ENCODE assay signal across 8 mouse cellular contexts in the genomic region with DNA sequence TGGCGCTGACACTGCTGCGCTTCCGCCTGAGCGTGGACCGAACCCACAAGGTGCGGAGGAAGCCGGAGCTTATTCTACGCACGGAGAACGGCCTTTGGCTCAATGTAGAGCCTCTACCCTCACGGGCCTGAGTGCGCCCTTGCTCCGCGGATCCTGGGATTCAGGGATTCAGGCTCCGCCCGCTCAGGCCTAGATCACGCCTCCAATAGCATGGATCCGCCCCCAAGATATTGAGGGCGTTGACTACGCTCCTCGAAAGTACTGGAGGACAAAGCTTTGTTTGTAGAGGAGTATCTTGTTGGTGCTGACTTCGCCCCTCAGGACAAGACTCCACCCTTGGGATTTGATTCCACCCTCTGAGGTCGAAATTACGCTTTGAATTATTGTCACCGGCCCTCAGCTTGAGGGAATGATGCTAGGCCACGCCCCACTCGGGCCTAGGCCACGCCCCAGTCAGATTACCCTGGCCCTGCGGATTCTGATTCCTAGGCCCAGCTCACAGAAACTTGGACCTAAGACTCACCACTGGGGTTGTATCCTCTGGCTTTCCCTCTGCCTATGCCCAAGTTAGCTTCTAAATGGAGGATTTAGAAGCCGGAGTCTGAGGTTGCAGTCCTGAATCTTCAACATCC. TPM values are rescaled to one million over a fixed set of nuclear protein-coding genes. Genes with fewer than 3 reads are reported as not detected.
A peak's percentile ranks its signal among the peaks of the same experiment; 100 is the strongest.
DNase-seq lines count a peak whose midpoint lies in the region; ATAC-seq lines count a peak whose summit lies in the region.

No protein-coding gene starts in this region.

- H3K27ac ChIP-seq in forebrain, embryonic 13.5 days: no peak overlapping the region
- no peak overlapping the region for H3K27ac ChIP-seq in hindbrain, embryonic 13.5 days
- no peak overlapping the region for H3K27ac ChIP-seq in limb, embryonic 15.5 days
- H3K27ac ChIP-seq in midbrain, embryonic 13.5 days: no peak overlapping the region

- 8% methylated on average over 30 of the region's 30 CpGs for WGBS in forebrain, embryonic 13.5 days
- WGBS in hindbrain, embryonic 13.5 days: 11% methylated on average over 30 of the region's 30 CpGs
- 10% methylated on average over 30 of the region's 30 CpGs for WGBS in limb, embryonic 15.5 days
- WGBS in midbrain, embryonic 13.5 days: 7% methylated on average over 30 of the region's 30 CpGs

- H3K27me3 ChIP-seq in forebrain, embryonic 13.5 days: peaks cover 10% of the 10 kb centered on the region; the same call in 1 of the 2 replicates
- peaks cover 23% of the 10 kb centered on the region for H3K27me3 ChIP-seq in hindbrain, embryonic 13.5 days
- peaks cover 12% of the 10 kb centered on the region for H3K27me3 ChIP-seq in limb, embryonic 15.5 days
- peaks cover 19% of the 10 kb centered on the region for H3K27me3 ChIP-seq in midbrain, embryonic 13.5 days

- peak overlapping the region; percentile 58 for H3K4me2 ChIP-seq in forebrain, embryonic 13.5 days
- peak overlapping the region; percentile 43 for H3K4me2 ChIP-seq in hindbrain, embryonic 13.5 days
- H3K4me2 ChIP-seq in limb, embryonic 15.5 days: peak overlapping the region; percentile 52
- peak overlapping the region; percentile 49 for H3K4me2 ChIP-seq in midbrain, embryonic 13.5 days (replicated peaks)

- H3K9me3 ChIP-seq in forebrain, embryonic 13.5 days (replicated peaks): peaks cover 9% of the 10 kb centered on the region; the same call in 1 of the 2 replicates
- no peaks in the 10 kb centered on the region for H3K9me3 ChIP-seq in hindbrain, embryonic 13.5 days
- H3K9me3 ChIP-seq in limb, embryonic 15.5 days: no peaks in the 10 kb centered on the region
- no peaks in the 10 kb centered on the region for H3K9me3 ChIP-seq in midbrain, embryonic 13.5 days

- ATAC-seq in forebrain, embryonic 13.5 days: 0 out of 2 replicates have a peak, but pooled peaks have one; percentile 68
- ATAC-seq in hindbrain, embryonic 13.5 days (ENCODE audit: low FRiP score): no peak
- no peak for ATAC-seq in limb, embryonic 15.5 days (ENCODE audit: insufficient number of reproducible peaks, low FRiP score, low TSS enrichment, low read depth)
- ATAC-seq in midbrain, embryonic 13.5 days: peak; percentile 77

- peak; percentile 30 for DNase-seq in urinary bladder, postnatal 14 days (ENCODE audit: low spot score)
- no peak for DNase-seq in urinary bladder, postnatal 4 days (ENCODE audit: low spot score in 2 of 2)
- no peak for DNase-seq in left cerebral cortex, postnatal 25 days (ENCODE audit: low spot score in 2 of 2)
- DNase-seq in thymus, postnatal 36 days: no peak

- 0 out of 2 replicates have a peak, but pooled peaks cover 4% of the 10 kb centered on the region for H3K4me1 ChIP-seq in forebrain, embryonic 13.5 days
- H3K4me1 ChIP-seq in hindbrain, embryonic 13.5 days (replicated peaks): no peaks in the 10 kb centered on the region; the same call in 1 of the 2 replicates
- peaks cover 8% of the 10 kb centered on the region; the same call in 1 of the 2 replicates for H3K4me1 ChIP-seq in limb, embryonic 15.5 days
- peaks cover 7% of the 10 kb centered on the region for H3K4me1 ChIP-seq in midbrain, embryonic 13.5 days (replicated peaks)

- peak overlapping the region; percentile 43; the same call in 1 of the 2 replicates for H3K9ac ChIP-seq in forebrain, embryonic 13.5 days
- 0 out of 2 replicates have a peak overlapping the region, but pooled peaks have one; percentile 31 for H3K9ac ChIP-seq in hindbrain, embryonic 13.5 days
- no peak overlapping the region for H3K9ac ChIP-seq in limb, embryonic 15.5 days
- H3K9ac ChIP-seq in midbrain, embryonic 13.5 days (replicated peaks): peak overlapping the region; percentile 39; the same call in 1 of the 2 replicates

- no peaks in the 10 kb centered on the region for H3K36me3 ChIP-seq in forebrain, embryonic 13.5 days (ENCODE audit: poor library complexity, severe bottlenecking)
- no peaks in the 10 kb centered on the region for H3K36me3 ChIP-seq in hindbrain, embryonic 13.5 days
- no peaks in the 10 kb centered on the region for H3K36me3 ChIP-seq in limb, embryonic 15.5 days
- no peaks in the 10 kb centered on the region for H3K36me3 ChIP-seq in midbrain, embryonic 13.5 days

- peak overlapping the region; percentile 32 for H3K4me3 ChIP-seq in forebrain, embryonic 13.5 days
- peak overlapping the region; percentile 17 for H3K4me3 ChIP-seq in hindbrain, embryonic 13.5 days
- H3K4me3 ChIP-seq in limb, embryonic 15.5 days: peak overlapping the region; percentile 33
- H3K4me3 ChIP-seq in midbrain, embryonic 13.5 days (replicated peaks): peak overlapping the region; percentile 29

- intact Hi-C loops in left cerebral cortex, postnatal 25 days (cut with DNase I): no loop called here

RNA-seq across cellular contexts. Expression of a gene that starts 13.4 kb away (rescaled TPM):
- polyA plus RNA-seq in forebrain, embryonic 13.5 days (2015; fragmentation: Nextera tagmentation; extraction: Ambion mirVana): 7.0 and 7.8 TPM in 2 replicates
- 12.8 and 13.1 TPM in 2 replicates for polyA plus RNA-seq in hindbrain, embryonic 13.5 days (2015; fragmentation: Nextera tagmentation; extraction: Ambion mirVana)
- 12.6 and 12.9 TPM in 2 replicates for polyA plus RNA-seq in limb, embryonic 15.5 days (2015; fragmentation: Nextera tagmentation; extraction: Ambion mirVana)
- 13.0 and 13.8 TPM in 2 replicates for polyA plus RNA-seq in midbrain, embryonic 13.5 days (2015; fragmentation: Nextera tagmentation; extraction: Ambion mirVana)
- total RNA-seq in left cerebral cortex, postnatal 25 days (2021): 1 to 10 TPM; 3.3 to 4.6 TPM

RNA-seq across cellular contexts. Expression of a gene that starts 39.9 kb away (rescaled TPM):
- 0.17 and 0.35 TPM in 2 replicates for polyA plus RNA-seq in forebrain, embryonic 13.5 days (2015; fragmentation: Nextera tagmentation; extraction: Ambion mirVana)
- polyA plus RNA-seq in hindbrain, embryonic 13.5 days (2015; fragmentation: Nextera tagmentation; extraction: Ambion mirVana): 1.3 and 1.4 TPM in 2 replicates
- 51.7 and 53.4 TPM in 2 replicates for polyA plus RNA-seq in limb, embryonic 15.5 days (2015; fragmentation: Nextera tagmentation; extraction: Ambion mirVana)
- 1.2 TPM in 2 replicates for polyA plus RNA-seq in midbrain, embryonic 13.5 days (2015; fragmentation: Nextera tagmentation; extraction: Ambion mirVana)
- not detected for total RNA-seq in left cerebral cortex, postnatal 25 days (2021)

RNA-seq across cellular contexts. Expression of a gene that starts 43.9 kb away (rescaled TPM):
- 21.1 and 21.4 TPM in 2 replicates for polyA plus RNA-seq in forebrain, embryonic 13.5 days (2015; fragmentation: Nextera tagmentation; extraction: Ambion mirVana)
- polyA plus RNA-seq in hindbrain, embryonic 13.5 days (2015; fragmentation: Nextera tagmentation; extraction: Ambion mirVana): 19.9 and 23.4 TPM in 2 replicates
- polyA plus RNA-seq in limb, embryonic 15.5 days (2015; fragmentation: Nextera tagmentation; extraction: Ambion mirVana): 19.7 and 20.9 TPM in 2 replicates
- polyA plus RNA-seq in midbrain, embryonic 13.5 days (2015; fragmentation: Nextera tagmentation; extraction: Ambion mirVana): 19.2 and 20.4 TPM in 2 replicates
- 1 to 10 TPM; 4.8 to 6.8 TPM for total RNA-seq in left cerebral cortex, postnatal 25 days (2021)

Comparison
In these comparisons a context has a peak if more than half of its experiments do, and no peak if none do; other contexts are left out.
1. ATAC-seq: peak in forebrain, embryonic 13.5 days (single experiment) and midbrain, embryonic 13.5 days (single experiment); none in hindbrain, embryonic 13.5 days (single experiment) and limb, embryonic 15.5 days (single experiment).
2. RNA of a gene that starts 39.9 kb away (polyA plus RNA-seq): 51.7 to 53.4 TPM in limb, embryonic 15.5 days; 1.3 to 1.4 TPM in hindbrain, embryonic 13.5 days, 1.2 TPM in midbrain, embryonic 13.5 days and 0.17 to 0.35 TPM in forebrain, embryonic 13.5 days; every median in the first group is over 10 times any median in the second.
3. Peak in every context shown above with its lines, with median percentiles within 50 percentile points of each other: H3K4me2 ChIP-seq and H3K4me3 ChIP-seq.